Mouse (Mus musculus) hindbrain, embryonic 11.5 days (tissue): ENCODE data around the gene Rnf215. TPM values are rescaled to one million over a fixed set of nuclear protein-coding genes. Genes with fewer than 3 reads are reported as not detected.
"Not testable (repeated sequence)": the region's sequence is repeated elsewhere in the genome, so short reads cannot be mapped to it uniquely, and the experiment has no call there.

ENCODE experiments used
- ATAC-seq: fragments of 200-750 bp; cut with Nextera tagmentation; 2 replicates; pipeline ENCODE4 v1.8.0; 2017; ENCODE audit warnings: mild to moderate bottlenecking, moderate TSS enrichment, moderate library complexity; ENCODE audit not compliant: low FRiP score
- DNase-seq: peaks from one replicate; pipeline ENCODE4 v3.0.0-alpha.2; 2015; ENCODE audit warnings: low spot score
- H3K27ac ChIP-seq: fragments of 300-500 bp; sonication (generic); 2 replicates; pipeline ENCODE4 v1.5.1; 2014; ENCODE audit warnings: mild to moderate bottlenecking, low read depth, low read length
- H3K27me3 ChIP-seq: fragments of 300-500 bp; sonication (generic); 2 replicates; pipeline ENCODE4 v1.6.1; 2014; ENCODE audit warnings: mild to moderate bottlenecking, low read length, moderate library complexity, mixed read lengths; ENCODE audit not compliant: control insufficient read depth, insufficient read depth
- H3K36me3 ChIP-seq: fragments of 300-500 bp; sonication (generic); 2 replicates; pipeline ENCODE4 v1.6.1; 2014; ENCODE audit warnings: mild to moderate bottlenecking, low read length, moderate library complexity, mixed read lengths; ENCODE audit not compliant: control insufficient read depth, insufficient read depth
- H3K4me1 ChIP-seq: fragments of 300-500 bp; sonication (generic); replicated peaks from 2 replicates; pipeline ENCODE4 v1.6.1; 2014; ENCODE audit warnings: low read length, mixed read lengths; ENCODE audit not compliant: control insufficient read depth, insufficient read depth
- H3K4me2 ChIP-seq: fragments of 300-500 bp; sonication (generic); replicated peaks from 2 replicates; pipeline ENCODE4 v1.6.1; 2014; ENCODE audit warnings: mild to moderate bottlenecking, low read depth, low read length
- H3K4me3 ChIP-seq: fragments of 300-500 bp; sonication (generic); 2 replicates; pipeline ENCODE4 v1.5.1; 2014; ENCODE audit warnings: low read depth, low read length
- H3K9ac ChIP-seq: fragments of 300-500 bp; sonication (generic); 2 replicates; pipeline ENCODE4 v1.6.1; 2014; ENCODE audit warnings: low read depth, low read length
- H3K9me3 ChIP-seq: fragments of 300-500 bp; sonication (generic); 2 replicates; pipeline ENCODE4 v1.6.1; 2016; ENCODE audit warnings: low read length; ENCODE audit not compliant: control insufficient read depth
- WGBS: fragments of 180-500 bp; shearing (Covaris S2); extraction: QIAGEN DNeasy Blood & Tissue Kit; methylation state at CpG from one replicate; pipeline ENCODE4 v1.1.7; 2014; 5-methylcytosine and 5-hydroxymethylcytosine counted together
- polyA plus RNA-seq: library from polyadenylated mRNA; unstranded; fragments of >200 nt; fragmentation: Nextera tagmentation; extraction: Ambion mirVana; gene quantifications from 2 replicates; pipeline ENCODE4 v1.2.1, GENCODE M21; 2014

Rnf215 gene
- polyA plus RNA-seq, 1 experiment from 2014 or later = 31.8 TPM

- Histone ChIP-seq H3K4me2 (no peak overlapping the region), H3K9ac (no peak overlapping the region)
Observed at GRCm38 (mm10) chr11:4108691-4109090, 26.3 kb upstream of the Rnf215 start.

GRCm38 (mm10) chr11:4112033-4112432 lies 23.0 kb upstream of the Rnf215 start:
- DNase-seq (no peak), ATAC-seq (no peak)
- no peak overlapping the region for H3K4me2 ChIP-seq
- H3K36me3 ChIP-seq = no peaks in the 10 kb centered on the region
- H3K27me3 ChIP-seq = peaks cover 1% of the 10 kb centered on the region; the same call in 1 of the 2 replicates
- H3K4me1 ChIP-seq = no peaks in the 10 kb centered on the region
- no peak overlapping the region for H3K9ac ChIP-seq
- WGBS = 90% methylated on average over 4 of the region's 4 CpGs
- H3K9me3 ChIP-seq = no peaks in the 10 kb centered on the region
- H3K4me3 ChIP-seq = no peak overlapping the region
- no peak overlapping the region for H3K27ac ChIP-seq

More at GRCm38 (mm10) chr11:4108691-4109090, 26.3 kb upstream of the Rnf215 start:
- Histone ChIP-seq H3K4me1 (no peaks in the 10 kb centered on the region), H3K27ac (no peak overlapping the region), H3K9me3 (no peaks in the 10 kb centered on the region), H3K36me3 (no peaks in the 10 kb centered on the region), H3K4me3 (no peak overlapping the region), H3K27me3 (no peaks in the 10 kb centered on the region)
- ATAC-seq = no peak
- no peak for DNase-seq
- WGBS = 65% methylated on average over 7 of the region's 7 CpGs

GRCm38 (mm10) chr11:4112861-4113260 lies 22.1 kb upstream of the Rnf215 start:
- DNase-seq = no peak
- Histone ChIP-seq H3K4me1 (no peaks in the 10 kb centered on the region), H3K9me3 (no peaks in the 10 kb centered on the region), H3K4me2 (no peak overlapping the region), H3K27ac (no peak overlapping the region), H3K4me3 (no peak overlapping the region), H3K27me3 (peaks cover 2% of the 10 kb centered on the region; the same call in 1 of the 2 replicates), H3K36me3 (no peaks in the 10 kb centered on the region), H3K9ac (no peak overlapping the region)
- ATAC-seq = no peak
- WGBS = 88% methylated on average over 6 of the region's 6 CpGs

DNA sequence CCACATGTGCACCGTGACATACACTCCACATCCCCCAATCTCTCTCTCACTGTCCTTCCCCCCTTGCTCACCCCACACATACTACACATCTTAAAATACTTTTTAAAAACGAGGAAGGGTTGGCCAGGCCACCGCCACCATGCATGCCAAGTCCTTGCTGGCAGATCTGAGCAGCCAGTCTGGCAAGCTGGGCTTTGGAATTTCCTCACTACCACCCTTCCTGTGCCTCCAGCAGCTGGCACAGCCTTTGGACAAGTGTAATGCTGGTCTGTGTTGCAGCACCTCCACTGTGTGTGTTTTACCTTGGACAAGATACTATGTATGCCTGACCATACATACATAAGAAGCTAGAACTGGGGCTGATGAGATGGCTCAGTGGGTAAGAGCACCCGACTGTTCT lies 21.5 kb upstream of the Rnf215 start:
- H3K36me3 ChIP-seq = no peaks in the 10 kb centered on the region
- 81% methylated on average over 4 of the region's 4 CpGs for WGBS
- ATAC-seq = no peak

GRCm38 (mm10) chr11:4113970-4114369 lies 21.0 kb upstream of the Rnf215 start:
- Histone ChIP-seq H3K9me3 (no peaks in the 10 kb centered on the region), H3K4me3 (no peak overlapping the region), H3K27me3 (peaks cover 4% of the 10 kb centered on the region; the same call in 1 of the 2 replicates), H3K4me1 (0 out of 2 replicates have a peak, but pooled peaks cover 3% of the 10 kb centered on the region), H3K27ac (no peak overlapping the region), H3K36me3 (no peaks in the 10 kb centered on the region), H3K4me2 (no peak overlapping the region), H3K9ac (no peak overlapping the region)
- WGBS = 82% methylated on average over 6 of the region's 6 CpGs
- ATAC-seq (no peak), DNase-seq (no peak)

More for the DNA sequence above, 21.5 kb upstream of the Rnf215 start:
- H3K4me3 ChIP-seq = no peak overlapping the region
- no peaks in the 10 kb centered on the region for H3K9me3 ChIP-seq
- no peak overlapping the region for H3K27ac ChIP-seq
- no peak overlapping the region for H3K9ac ChIP-seq
- no peak overlapping the region for H3K4me2 ChIP-seq
- DNase-seq = no peak
- H3K4me1 ChIP-seq = 0 out of 2 replicates have a peak, but pooled peaks cover 3% of the 10 kb centered on the region
- H3K27me3 ChIP-seq = peaks cover 4% of the 10 kb centered on the region; the same call in 1 of the 2 replicates

DNA sequence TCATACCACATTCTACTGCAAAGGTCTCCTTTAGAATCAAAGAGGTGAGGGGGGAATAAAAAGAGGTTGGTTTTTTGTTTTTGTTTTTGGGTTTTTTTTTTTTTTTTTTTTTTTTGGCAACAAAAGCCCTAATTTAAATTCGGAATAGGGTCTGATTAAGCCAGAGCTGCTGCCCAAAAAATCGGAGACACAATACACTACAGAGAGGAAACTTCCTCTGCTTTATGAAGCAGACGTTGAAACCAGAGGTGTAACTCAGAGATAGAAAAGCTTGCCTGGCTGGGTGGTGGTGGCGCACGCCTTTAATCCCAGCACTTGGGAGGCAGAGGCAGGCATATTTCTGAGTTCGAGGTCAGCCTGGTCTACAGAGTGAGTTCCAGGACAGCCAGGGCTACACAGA lies 20.5 kb upstream of the Rnf215 start:
- H3K4me1 ChIP-seq, H3K27ac ChIP-seq, H3K4me2 ChIP-seq, H3K9ac ChIP-seq, H3K4me3 ChIP-seq, H3K27me3 ChIP-seq, DNase-seq, H3K9me3 ChIP-seq, H3K36me3 ChIP-seq, ATAC-seq: not testable (repeated sequence)
- WGBS = 79% methylated on average over 6 of the region's 6 CpGs

GRCm38 (mm10) chr11:4115407-4115806 lies 19.6 kb upstream of the Rnf215 start:
- 92% methylated on average over 4 of the region's 4 CpGs for WGBS
- DNase-seq = no peak
- Histone ChIP-seq H3K9ac (no peak overlapping the region), H3K9me3 (no peaks in the 10 kb centered on the region), H3K27me3 (peaks cover 7% of the 10 kb centered on the region), H3K27ac (no peak overlapping the region), H3K36me3 (no peaks in the 10 kb centered on the region), H3K4me3 (no peak overlapping the region), H3K4me1 (0 out of 2 replicates have a peak, but pooled peaks cover 3% of the 10 kb centered on the region), H3K4me2 (no peak overlapping the region)
- no peak for ATAC-seq

DNA sequence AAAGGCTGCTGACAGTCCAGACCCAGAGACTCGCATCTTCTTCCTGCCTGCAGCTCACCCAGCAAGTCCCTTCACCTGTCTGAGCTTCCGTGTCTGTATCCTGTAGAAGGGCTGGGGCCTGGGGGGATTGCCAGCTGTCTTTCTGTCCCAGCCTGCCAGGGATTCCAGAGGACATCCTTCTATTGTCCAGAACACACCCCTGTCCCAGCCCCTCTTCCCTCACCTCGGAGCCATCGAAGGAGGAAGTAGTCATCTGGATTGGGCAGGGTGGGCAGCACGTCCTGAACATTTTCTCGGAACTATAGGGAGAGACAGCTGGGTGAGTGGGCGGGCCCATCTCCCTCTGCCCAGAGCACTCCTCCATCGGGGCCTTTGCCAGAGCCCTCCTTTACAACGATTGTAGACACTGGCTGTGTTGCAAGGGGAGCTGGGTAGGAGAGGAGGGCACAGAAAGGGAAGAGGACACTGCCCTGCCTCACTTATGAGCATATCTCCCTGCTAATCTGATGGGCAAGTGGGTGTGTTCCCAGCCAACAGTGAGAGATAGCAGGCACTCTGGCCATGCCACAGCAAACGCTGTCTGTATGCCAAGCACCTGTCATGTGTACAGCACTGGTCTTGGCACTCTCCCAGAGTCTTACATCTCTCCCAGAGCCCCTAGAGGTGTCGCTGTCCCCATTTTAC lies 18.4 kb upstream of the Rnf215 start:
- no peak for ATAC-seq

More for the DNA sequence above, 18.4 kb upstream of the Rnf215 start:
- Histone ChIP-seq H3K27me3 (peaks cover 7% of the 10 kb centered on the region), H3K9ac (no peak overlapping the region), H3K36me3 (no peaks in the 10 kb centered on the region), H3K4me1 (0 out of 2 replicates have a peak, but pooled peaks cover 3% of the 10 kb centered on the region), H3K27ac (no peak overlapping the region), H3K4me2 (no peak overlapping the region), H3K9me3 (no peaks in the 10 kb centered on the region), H3K4me3 (no peak overlapping the region)
- no peak for DNase-seq
- 64% methylated on average over 11 of the region's 11 CpGs for WGBS
